Mouse (Mus musculus) C2C12 (cell line): ENCODE data around the gene Ghr. TPM values are rescaled to one million over a fixed set of nuclear protein-coding genes. Genes with fewer than 3 reads are reported as not detected.

Experiments
- H3K27me3 ChIP-seq: one replicate; pipeline ENCODE4 v1.6.1; 2011; ENCODE audit not compliant: control insufficient read depth, insufficient read depth, insufficient read length
- H3K36me3 ChIP-seq: one replicate; pipeline ENCODE4 v1.6.1; 2011; ENCODE audit not compliant: control insufficient read depth, insufficient read depth
- H3K4me3 ChIP-seq: one replicate; pipeline ENCODE4 v1.5.1; 2011; ENCODE audit warnings: mild to moderate bottlenecking, control low read depth; ENCODE audit not compliant: poor library complexity, insufficient read depth, severe bottlenecking
- H3K79me2 ChIP-seq: one replicate; pipeline ENCODE4 v1.6.1; 2011; ENCODE audit not compliant: control insufficient read depth, insufficient read depth
- H3K79me3 ChIP-seq: one replicate; pipeline ENCODE4 v1.6.1; 2011; ENCODE audit warnings: low read depth, control low read depth
- H3ac ChIP-seq: one replicate; pipeline ENCODE3; 2011; ENCODE audit warnings: low read depth; ENCODE audit not compliant: control insufficient read depth, insufficient read length
- CEBPB ChIP-seq: IDR thresholded peaks from one replicate; pipeline ENCODE4 v1.6.1; 2011; ENCODE audit warnings: low read depth, mild to moderate bottlenecking, control low read depth, moderate library complexity
- CTCF ChIP-seq: IDR thresholded peaks from one replicate; pipeline ENCODE4 v1.5.1; 2011; ENCODE audit not compliant: control insufficient read depth, insufficient read depth, insufficient read length
- FOSL1 ChIP-seq: IDR thresholded peaks from one replicate; pipeline ENCODE4 v1.8.0; 2011; ENCODE audit warnings: mild to moderate bottlenecking, low read length; ENCODE audit not compliant: poor library complexity, insufficient read depth, severe bottlenecking
- MAX ChIP-seq: IDR thresholded peaks from one replicate; pipeline ENCODE4 v1.6.1; 2011; ENCODE audit warnings: mild to moderate bottlenecking, control low read depth
- MYOD1 ChIP-seq: IDR thresholded peaks from one replicate; pipeline ENCODE4 v1.6.1; 2011; ENCODE audit warnings: low read depth; ENCODE audit not compliant: control insufficient read depth, insufficient read length
- MYOG ChIP-seq: IDR thresholded peaks from one replicate; pipeline ENCODE4 v1.6.1; 2011; ENCODE audit not compliant: control insufficient read depth, insufficient read length; ENCODE audit errors: extremely low read depth
- USF1 ChIP-seq: IDR thresholded peaks from one replicate; pipeline ENCODE4 v1.6.1; 2011; ENCODE audit warnings: low read depth, mild to moderate bottlenecking, control low read depth, moderate library complexity
- polyA plus RNA-seq: library from polyadenylated mRNA; unstranded; fragments of >200 nt; fragmentation: generic; extraction: Trizol; gene quantifications from one replicate; pipeline ENCODE4 v1.2.1, GENCODE M21; 2012; ENCODE audit warnings: missing spikeins

Gene Ghr
- polyA plus RNA-seq, 1 experiment, result 10.6 TPM

DNA sequence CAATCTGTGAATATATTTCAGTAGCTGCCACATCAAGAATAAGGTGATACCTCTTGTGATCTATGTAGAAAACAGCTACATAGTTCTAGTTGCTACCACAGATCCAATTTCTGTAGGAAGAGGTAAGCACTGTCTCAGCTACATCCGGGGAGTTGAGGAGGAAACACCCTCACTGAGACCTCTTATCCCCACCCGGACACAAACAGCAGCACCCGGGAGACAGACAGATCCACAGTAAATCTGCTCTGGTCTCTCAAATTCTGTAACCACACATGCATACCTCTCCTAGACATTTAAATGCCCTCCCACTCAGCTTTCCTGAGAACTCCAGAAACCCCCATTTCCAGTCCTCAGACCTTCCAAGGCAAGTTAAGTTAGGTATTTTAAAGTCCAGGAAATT, 2.0 kb downstream of the Ghr start:
- Histone ChIP-seq H3K4me3 (peak overlapping the region; percentile 57), H3K79me2 (peaks cover 13% of the 10 kb centered on the region), H3K79me3 (no peaks in the 10 kb centered on the region), H3K27me3 (no peaks in the 10 kb centered on the region), H3ac (no peak overlapping the region), H3K36me3 (no peaks in the 10 kb centered on the region)
- TF ChIP-seq CTCF (no peak), FOSL1 (no peak), USF1 (no peak), CEBPB (no peak), MAX (no peak), MYOD1 (no peak), MYOG (no peak)

DNA sequence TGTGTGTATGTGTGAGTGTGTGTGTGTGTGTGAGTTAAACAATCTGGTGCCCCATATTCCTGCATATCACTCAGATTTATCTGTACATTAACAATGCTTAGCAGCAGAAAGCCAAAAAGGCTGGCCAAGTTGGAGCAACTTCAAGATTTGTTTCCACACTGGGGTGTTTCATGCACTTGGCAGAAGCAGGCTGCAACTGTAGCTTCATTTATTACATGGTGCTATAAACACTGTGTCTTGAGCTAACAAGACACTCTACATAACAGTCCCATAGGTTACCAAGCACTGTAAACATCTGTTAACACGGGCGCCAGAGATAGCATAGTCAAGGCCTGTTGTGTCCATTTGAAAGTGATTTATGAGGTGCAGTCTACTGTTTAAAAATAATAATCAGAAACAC, 3.1 kb downstream of the Ghr start:
- H3K4me3 ChIP-seq, result no peak overlapping the region
- no peak overlapping the region for H3ac ChIP-seq
- H3K36me3 ChIP-seq, result no peaks in the 10 kb centered on the region
- peaks cover 13% of the 10 kb centered on the region for H3K79me2 ChIP-seq
- no peaks in the 10 kb centered on the region for H3K27me3 ChIP-seq
- no peaks in the 10 kb centered on the region for H3K79me3 ChIP-seq
- TF ChIP-seq FOSL1 (no peak), MAX (no peak), CEBPB (no peak), MYOD1 (no peak)

DNA sequence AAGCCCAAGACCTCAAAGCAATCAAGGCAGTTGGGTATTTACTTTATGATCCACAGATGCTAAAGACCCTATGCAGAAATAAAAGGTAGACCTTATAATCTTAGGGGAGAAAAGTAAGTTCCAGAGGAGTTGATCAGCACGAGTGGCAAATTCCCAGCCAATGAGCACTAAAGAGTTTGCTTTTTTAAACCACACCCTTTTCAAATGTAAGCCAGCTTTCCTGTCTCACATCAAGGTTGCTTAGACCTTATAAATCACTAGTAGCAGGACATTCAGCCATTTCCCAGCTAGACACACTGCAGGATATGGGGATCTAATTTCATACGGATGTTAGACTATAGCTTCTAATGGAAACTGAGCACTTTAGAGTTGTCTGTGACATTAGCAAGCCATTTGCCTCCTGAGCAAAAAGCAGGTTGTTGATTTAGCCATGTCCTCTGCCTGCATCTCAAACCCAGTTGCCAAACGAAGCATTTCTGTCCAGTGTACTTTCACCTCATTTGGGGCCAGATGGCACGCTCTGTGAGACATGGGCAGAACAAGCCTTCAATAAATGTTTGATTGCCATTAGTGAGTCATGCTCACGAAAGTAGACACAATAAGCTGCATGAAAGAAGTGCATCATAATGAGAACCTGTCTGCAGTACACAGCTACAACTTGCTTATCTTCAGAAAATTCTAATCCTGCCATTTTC, 4.9 kb downstream of the Ghr start:
- no peaks in the 10 kb centered on the region for H3K36me3 ChIP-seq
- H3K27me3 ChIP-seq, result no peaks in the 10 kb centered on the region
- no peaks in the 10 kb centered on the region for H3K79me3 ChIP-seq
- TF ChIP-seq CEBPB (no peak), MYOD1 (no peak), FOSL1 (no peak), CTCF (no peak), MAX (no peak), MYOG (no peak), USF1 (no peak)
- H3K79me2 ChIP-seq, result peaks cover 13% of the 10 kb centered on the region
- H3K4me3 ChIP-seq, result no peak overlapping the region
- no peak overlapping the region for H3ac ChIP-seq

DNA sequence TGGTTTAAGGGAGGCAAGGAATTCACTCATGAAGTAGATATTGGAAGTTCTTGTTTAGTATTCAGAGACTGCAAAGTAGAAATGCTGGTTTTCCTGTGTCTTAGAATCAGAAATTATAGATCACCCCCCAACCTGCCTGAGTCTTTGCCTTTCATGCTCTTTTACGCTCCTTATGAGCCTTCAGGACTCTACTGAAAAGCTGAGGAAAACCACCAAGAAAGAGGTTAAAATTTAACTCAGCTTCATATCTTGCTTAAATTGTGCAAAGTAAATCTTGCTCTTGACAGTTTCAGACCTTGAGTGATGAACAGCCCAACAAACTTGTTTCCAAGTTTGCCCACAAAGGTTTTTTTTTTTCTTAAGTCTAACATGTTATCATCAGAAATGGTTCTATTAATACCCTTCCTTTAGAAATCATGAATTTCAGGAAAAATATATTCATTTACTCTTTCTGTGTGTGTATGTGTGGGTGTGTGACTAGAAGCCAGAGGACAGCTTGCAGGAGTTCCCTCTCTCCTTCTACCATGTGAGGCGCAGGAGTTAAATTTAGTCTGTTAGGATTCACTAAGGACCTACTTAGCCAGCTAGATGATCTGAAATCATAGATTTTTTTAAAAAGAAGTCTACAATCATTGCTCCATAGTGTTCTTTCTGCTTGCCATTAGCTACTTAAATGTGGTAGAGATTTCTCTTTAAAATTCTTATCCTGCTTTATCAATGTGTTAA, 14.0 kb downstream of the Ghr start:
- H3K36me3 ChIP-seq, result no peaks in the 10 kb centered on the region
- no peaks in the 10 kb centered on the region for H3K79me2 ChIP-seq
- no peaks in the 10 kb centered on the region for H3K79me3 ChIP-seq
- H3K4me3 ChIP-seq, result no peak overlapping the region
- H3K27me3 ChIP-seq, result no peaks in the 10 kb centered on the region
- TF ChIP-seq MYOD1, result no peak
- TF ChIP-seq USF1, result no peak
- no peak for TF ChIP-seq MYOG
- no peak for TF ChIP-seq CEBPB
- no peak for TF ChIP-seq MAX
- TF ChIP-seq FOSL1, result no peak
- no peak for TF ChIP-seq CTCF
- H3ac ChIP-seq, result no peak overlapping the region

DNA sequence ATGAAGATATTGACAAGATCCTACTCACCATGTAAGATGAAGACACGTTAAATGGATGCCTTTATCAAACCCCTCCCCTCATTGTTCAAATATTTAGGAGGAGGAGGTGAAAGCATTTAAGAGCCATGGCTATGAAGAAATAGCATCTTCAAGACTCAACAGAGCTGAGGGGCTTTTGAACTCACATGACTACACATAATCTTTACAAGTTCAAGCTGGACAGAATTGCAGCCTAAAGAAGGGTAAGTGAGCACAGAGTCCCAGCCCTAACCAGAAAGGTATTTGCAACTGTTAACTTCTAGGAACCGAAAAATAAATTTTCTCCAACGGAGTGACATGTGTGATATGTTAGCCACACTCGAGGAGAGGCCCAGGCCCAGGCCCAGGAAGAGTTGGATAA, 18.7 kb downstream of the Ghr start:
- no peaks in the 10 kb centered on the region for H3K36me3 ChIP-seq
- no peaks in the 10 kb centered on the region for H3K79me3 ChIP-seq
- no peak overlapping the region for H3ac ChIP-seq
- H3K27me3 ChIP-seq, result no peaks in the 10 kb centered on the region
- TF ChIP-seq MAX (no peak), CTCF (no peak), MYOG (no peak), MYOD1 (no peak), CEBPB (no peak), USF1 (no peak), FOSL1 (no peak)
- H3K79me2 ChIP-seq, result no peaks in the 10 kb centered on the region
- H3K4me3 ChIP-seq, result no peak overlapping the region
